Mouse (Mus musculus): ENCODE data around the gene Olfr963. TPM values are rescaled to one million over a fixed set of nuclear protein-coding genes. Genes with fewer than 3 reads are reported as not detected.

Gene Olfr963
- polyA plus RNA-seq (2014; fragmentation: Nextera tagmentation; extraction: Ambion mirVana): not detected in 2 replicates

- Histone ChIP-seq H3K9me3 (replicated peaks; ENCODE audit: control insufficient read depth, low read length) (no peaks in the 10 kb centered on the region), H3K4me3 (ENCODE audit: low read depth, low read length) (no peak within 1 kb of the TSS), H3K4me2 (no peak within 1 kb of the TSS), H3K27ac (ENCODE audit: low read depth, low read length) (no peak within 1 kb of the TSS), H3K27me3 (ENCODE audit: control insufficient read depth, insufficient read depth, low read length) (no peaks in the 10 kb centered on the region), H3K36me3 (ENCODE audit: control insufficient read depth, insufficient read depth, low read length) (no peaks in the 10 kb centered on the region), H3K9ac (ENCODE audit: low read depth, low read length) (no peak within 1 kb of the TSS), H3K4me1 (ENCODE audit: control insufficient read depth, insufficient read depth, low read length) (no peaks in the 10 kb centered on the region)
- no peak for ATAC-seq (replicated peaks; ENCODE audit: insufficient number of reproducible peaks, low FRiP score, low TSS enrichment)
- 83% methylated on average over 1 of the region's 1 CpGs for WGBS (ENCODE audit: insufficient replicate concordance)
These were observed at the start of gene Olfr963 for GRCm38 (mm10) chr9:39666905-39667304. Gene Olfr963, plus strand, starts transcription at chr9:39667205.

- no peak for ATAC-seq (replicated peaks; ENCODE audit: insufficient number of reproducible peaks, low FRiP score, low TSS enrichment)
- H3K27me3 ChIP-seq (ENCODE audit: control insufficient read depth, insufficient read depth, low read length): no peaks in the 10 kb centered on the region
- WGBS (ENCODE audit: insufficient replicate concordance): 74% methylated on average over 1 of the region's 1 CpGs
- H3K9ac ChIP-seq (ENCODE audit: low read depth, low read length): no peak within 1 kb of the TSS
- no peaks in the 10 kb centered on the region for H3K9me3 ChIP-seq (replicated peaks; ENCODE audit: control insufficient read depth, low read length)
- H3K36me3 ChIP-seq (ENCODE audit: control insufficient read depth, insufficient read depth, low read length): no peaks in the 10 kb centered on the region
- no peaks in the 10 kb centered on the region for H3K4me1 ChIP-seq (ENCODE audit: control insufficient read depth, insufficient read depth, low read length)
- H3K4me3 ChIP-seq (ENCODE audit: low read depth, low read length): no peak within 1 kb of the TSS
- H3K27ac ChIP-seq (ENCODE audit: low read depth, low read length): no peak within 1 kb of the TSS
- no peak within 1 kb of the TSS for H3K4me2 ChIP-seq
These were observed 45.9 kb upstream of the Olfr963 start, which contains the start of gene Olfr960 for GRCm38 (mm10) chr9:39621073-39621472. Gene Olfr960, plus strand, starts transcription at chr9:39621373.

- ATAC-seq (replicated peaks; ENCODE audit: insufficient number of reproducible peaks, low FRiP score, low TSS enrichment): no peak
- H3K36me3 ChIP-seq (ENCODE audit: control insufficient read depth, insufficient read depth, low read length): no peaks in the 10 kb centered on the region
- WGBS (ENCODE audit: insufficient replicate concordance): 82% methylated on average over 3 of the region's 3 CpGs
These were observed 43.2 kb upstream of the Olfr963 start for GRCm38 (mm10) chr9:39623783-39624182.

GRCm38 (mm10) chr9:39624711-39625110 lies 42.3 kb upstream of the Olfr963 start:
- H3K4me2 ChIP-seq: no peak overlapping the region
- no peak for ATAC-seq (replicated peaks; ENCODE audit: insufficient number of reproducible peaks, low FRiP score, low TSS enrichment)
- WGBS (ENCODE audit: insufficient replicate concordance): 69% methylated on average over 2 of the region's 2 CpGs
- H3K9me3 ChIP-seq (replicated peaks; ENCODE audit: control insufficient read depth, low read length): no peaks in the 10 kb centered on the region
- H3K4me3 ChIP-seq (ENCODE audit: low read depth, low read length): no peak overlapping the region
- H3K27ac ChIP-seq (ENCODE audit: low read depth, low read length): no peak overlapping the region
- no peaks in the 10 kb centered on the region for H3K4me1 ChIP-seq (ENCODE audit: control insufficient read depth, insufficient read depth, low read length)
- H3K27me3 ChIP-seq (ENCODE audit: control insufficient read depth, insufficient read depth, low read length): no peaks in the 10 kb centered on the region
- H3K9ac ChIP-seq (ENCODE audit: low read depth, low read length): no peak overlapping the region
- no peaks in the 10 kb centered on the region for H3K36me3 ChIP-seq (ENCODE audit: control insufficient read depth, insufficient read depth, low read length)

More at GRCm38 (mm10) chr9:39623783-39624182, 43.2 kb upstream of the Olfr963 start:
- Histone ChIP-seq H3K4me3 (ENCODE audit: low read depth, low read length) (no peak overlapping the region), H3K9ac (ENCODE audit: low read depth, low read length) (no peak overlapping the region), H3K27me3 (ENCODE audit: control insufficient read depth, insufficient read depth, low read length) (no peaks in the 10 kb centered on the region), H3K4me1 (ENCODE audit: control insufficient read depth, insufficient read depth, low read length) (no peaks in the 10 kb centered on the region), H3K27ac (ENCODE audit: low read depth, low read length) (no peak overlapping the region), H3K9me3 (replicated peaks; ENCODE audit: control insufficient read depth, low read length) (no peaks in the 10 kb centered on the region), H3K4me2 (no peak overlapping the region)

- no peaks in the 10 kb centered on the region for H3K4me1 ChIP-seq (ENCODE audit: control insufficient read depth, insufficient read depth, low read length)
- no peak overlapping the region for H3K4me2 ChIP-seq
- H3K9me3 ChIP-seq (replicated peaks; ENCODE audit: control insufficient read depth, low read length): no peaks in the 10 kb centered on the region
- no peak for ATAC-seq (replicated peaks; ENCODE audit: insufficient number of reproducible peaks, low FRiP score, low TSS enrichment)
- H3K27me3 ChIP-seq (ENCODE audit: control insufficient read depth, insufficient read depth, low read length): no peaks in the 10 kb centered on the region
- no peak overlapping the region for H3K4me3 ChIP-seq (ENCODE audit: low read depth, low read length)
- no peak overlapping the region for H3K9ac ChIP-seq (ENCODE audit: low read depth, low read length)
- no peaks in the 10 kb centered on the region for H3K36me3 ChIP-seq (ENCODE audit: control insufficient read depth, insufficient read depth, low read length)
- WGBS (ENCODE audit: insufficient replicate concordance): 75% methylated on average over 2 of the region's 2 CpGs
- no peak overlapping the region for H3K27ac ChIP-seq (ENCODE audit: low read depth, low read length)
These were observed 37.9 kb upstream of the Olfr963 start for GRCm38 (mm10) chr9:39629069-39629468.

- ATAC-seq (replicated peaks; ENCODE audit: insufficient number of reproducible peaks, low FRiP score, low TSS enrichment): no peak
- Histone ChIP-seq H3K36me3 (ENCODE audit: control insufficient read depth, insufficient read depth, low read length) (no peaks in the 10 kb centered on the region), H3K9me3 (replicated peaks; ENCODE audit: control insufficient read depth, low read length) (no peaks in the 10 kb centered on the region), H3K27me3 (ENCODE audit: control insufficient read depth, insufficient read depth, low read length) (no peaks in the 10 kb centered on the region), H3K4me1 (ENCODE audit: control insufficient read depth, insufficient read depth, low read length) (no peaks in the 10 kb centered on the region), H3K9ac (ENCODE audit: low read depth, low read length) (no peak overlapping the region), H3K4me3 (ENCODE audit: low read depth, low read length) (no peak overlapping the region), H3K27ac (ENCODE audit: low read depth, low read length) (no peak overlapping the region), H3K4me2 (no peak overlapping the region)
- 37% methylated on average over 4 of the region's 4 CpGs for WGBS (ENCODE audit: insufficient replicate concordance)
These were observed 33.0 kb upstream of the Olfr963 start for GRCm38 (mm10) chr9:39633913-39634594.

GRCm38 (mm10) chr9:39644785-39645184 lies 22.2 kb upstream of the Olfr963 start, which contains the start of gene Olfr961:
Gene Olfr961, plus strand, starts transcription at chr9:39645085.
- H3K27ac ChIP-seq (ENCODE audit: low read depth, low read length): no peak within 1 kb of the TSS
- H3K4me3 ChIP-seq (ENCODE audit: low read depth, low read length): no peak within 1 kb of the TSS
- no peak within 1 kb of the TSS for H3K9ac ChIP-seq (ENCODE audit: low read depth, low read length)
- H3K4me1 ChIP-seq (ENCODE audit: control insufficient read depth, insufficient read depth, low read length): no peaks in the 10 kb centered on the region
- H3K27me3 ChIP-seq (ENCODE audit: control insufficient read depth, insufficient read depth, low read length): no peaks in the 10 kb centered on the region
- H3K9me3 ChIP-seq (replicated peaks; ENCODE audit: control insufficient read depth, low read length): no peaks in the 10 kb centered on the region
- no peak for ATAC-seq (replicated peaks; ENCODE audit: insufficient number of reproducible peaks, low FRiP score, low TSS enrichment)
- H3K36me3 ChIP-seq (ENCODE audit: control insufficient read depth, insufficient read depth, low read length): no peaks in the 10 kb centered on the region
- no peak within 1 kb of the TSS for H3K4me2 ChIP-seq

- Histone ChIP-seq H3K9me3 (replicated peaks; ENCODE audit: control insufficient read depth, low read length) (no peaks in the 10 kb centered on the region), H3K27ac (ENCODE audit: low read depth, low read length) (no peak overlapping the region), H3K4me3 (ENCODE audit: low read depth, low read length) (no peak overlapping the region), H3K4me1 (ENCODE audit: control insufficient read depth, insufficient read depth, low read length) (no peaks in the 10 kb centered on the region), H3K9ac (ENCODE audit: low read depth, low read length) (no peak overlapping the region), H3K36me3 (ENCODE audit: control insufficient read depth, insufficient read depth, low read length) (no peaks in the 10 kb centered on the region), H3K4me2 (no peak overlapping the region), H3K27me3 (ENCODE audit: control insufficient read depth, insufficient read depth, low read length) (no peaks in the 10 kb centered on the region)
- 81% methylated on average over 4 of the region's 4 CpGs for WGBS (ENCODE audit: insufficient replicate concordance)
- no peak for ATAC-seq (replicated peaks; ENCODE audit: insufficient number of reproducible peaks, low FRiP score, low TSS enrichment)
These were observed 19.6 kb upstream of the Olfr963 start for GRCm38 (mm10) chr9:39647382-39647781.

GRCm38 (mm10) chr9:39654756-39655396 lies 12.1 kb upstream of the Olfr963 start:
- no peaks in the 10 kb centered on the region for H3K27me3 ChIP-seq (ENCODE audit: control insufficient read depth, insufficient read depth, low read length)
- no peak overlapping the region for H3K4me2 ChIP-seq
- H3K9ac ChIP-seq (ENCODE audit: low read depth, low read length): no peak overlapping the region
- H3K27ac ChIP-seq (ENCODE audit: low read depth, low read length): no peak overlapping the region
- no peaks in the 10 kb centered on the region for H3K4me1 ChIP-seq (ENCODE audit: control insufficient read depth, insufficient read depth, low read length)
- no peaks in the 10 kb centered on the region for H3K9me3 ChIP-seq (replicated peaks; ENCODE audit: control insufficient read depth, low read length)
- no peak for ATAC-seq (replicated peaks; ENCODE audit: insufficient number of reproducible peaks, low FRiP score, low TSS enrichment)
- 63% methylated on average over 6 of the region's 6 CpGs for WGBS (ENCODE audit: insufficient replicate concordance)
- no peak overlapping the region for H3K4me3 ChIP-seq (ENCODE audit: low read depth, low read length)
- no peaks in the 10 kb centered on the region for H3K36me3 ChIP-seq (ENCODE audit: control insufficient read depth, insufficient read depth, low read length)

All from heart, embryonic 11.5 days (tissue).